Mouse (Mus musculus) bone marrow, adult 2 months (tissue): ENCODE measurements at regions not wholly inside any gene's neighbourhood (a gene's known extent, or its start where the extent isn't known, plus 50 kb on each side); places are given as distances from the start of the nearest gene placed in this dataset.

Experiments
- H3K27ac ChIP-seq: fragments of 200-500 bp; 2 replicates; pipeline ENCODE4 v1.5.1; 2012; ENCODE audit warnings: low read depth, mild to moderate bottlenecking, control low read depth, inconsistent platforms, low read length; ENCODE audit not compliant: control insufficient read depth, poor library complexity, insufficient read depth
- H3K4me1 ChIP-seq: fragments of 200-500 bp; 2 replicates; pipeline ENCODE4 v1.6.1; 2011; ENCODE audit warnings: low read length; ENCODE audit not compliant: control insufficient read depth, insufficient read depth
- H3K4me3 ChIP-seq: fragments of 200-500 bp; replicated peaks from 2 replicates; pipeline ENCODE3; 2011; ENCODE audit warnings: mild to moderate bottlenecking, low read depth, low read length, control low read depth; ENCODE audit not compliant: control insufficient read depth
- CTCF ChIP-seq: fragments of 200-500 bp; IDR thresholded peaks from 2 replicates; pipeline ENCODE4 v1.5.1; 2011; ENCODE audit warnings: low read length, control low read depth; ENCODE audit not compliant: control insufficient read depth, insufficient read depth
- POLR2A ChIP-seq: fragments of 200-500 bp; IDR thresholded peaks from 2 replicates; pipeline ENCODE4 v1.6.1; 2011; ENCODE audit warnings: low read depth, mild to moderate bottlenecking, control low read depth, low read length, borderline replicate concordance; ENCODE audit not compliant: control insufficient read depth
- WGBS: fragments of 180-500 bp; shearing (Covaris S2); methylation state at CpG from one replicate; pipeline ENCODE4 v1.1.7; 2018; 5-methylcytosine and 5-hydroxymethylcytosine counted together

- no peak overlapping the region for H3K4me3 ChIP-seq
- H3K27ac ChIP-seq = no peak overlapping the region
- H3K4me1 ChIP-seq = no peaks in the 10 kb centered on the region
- 40% methylated on average over 2 of the region's 2 CpGs for WGBS
- TF ChIP-seq POLR2A (no peak), CTCF (no peak)
Observed at GRCm38 (mm10) chr3:20590143-20590542, 223.2 kb upstream of the Agtr1b start.

DNA sequence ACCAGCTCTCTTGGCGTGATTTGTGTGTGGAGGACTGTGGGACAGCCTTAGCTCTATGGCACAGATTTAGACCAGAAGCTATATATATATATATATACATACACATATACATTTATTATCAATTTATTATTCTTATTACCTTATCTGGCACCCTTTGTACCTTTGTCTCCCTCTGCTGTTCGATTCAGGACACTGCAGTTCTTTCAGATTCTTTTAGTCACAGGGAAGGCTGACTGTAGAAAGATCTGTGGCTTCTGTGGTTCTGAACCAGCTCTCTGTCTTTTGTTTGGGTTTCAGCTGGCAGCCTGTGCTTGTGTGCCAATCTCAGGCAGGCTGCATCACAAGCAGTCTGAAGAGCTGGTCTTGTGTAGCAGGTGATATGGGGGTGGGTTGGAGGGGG lies 184.6 kb upstream of the Agtr1b start:
- no peak for TF ChIP-seq CTCF
- no peak for TF ChIP-seq POLR2A
- WGBS = 32% methylated on average over 2 of the region's 2 CpGs
- no peak overlapping the region for H3K4me3 ChIP-seq
- H3K27ac ChIP-seq = no peak overlapping the region
- H3K4me1 ChIP-seq = no peaks in the 10 kb centered on the region

DNA sequence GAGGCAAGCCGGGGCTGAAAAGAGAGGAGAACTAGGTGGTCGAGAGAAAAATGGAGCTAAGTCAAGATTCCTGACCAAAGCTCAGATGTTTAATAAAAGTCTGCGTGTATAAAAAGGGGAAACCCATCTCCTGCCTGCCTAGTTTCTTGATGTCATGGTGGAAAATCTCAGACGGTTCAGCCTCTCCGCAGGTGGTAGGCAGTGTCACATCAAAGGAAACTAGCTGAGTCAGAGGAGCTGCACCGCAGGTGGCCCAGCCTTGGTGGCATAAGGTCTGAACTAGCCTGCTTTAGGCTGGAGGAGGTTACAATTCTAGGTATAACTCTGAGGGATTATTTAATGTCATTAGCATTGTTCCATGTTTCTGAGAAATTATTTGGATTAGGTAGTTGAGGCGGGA lies 177.0 kb upstream of the Agtr1b start:
- TF ChIP-seq CTCF (no peak), POLR2A (no peak)
- H3K27ac ChIP-seq = no peak overlapping the region
- H3K4me1 ChIP-seq = no peaks in the 10 kb centered on the region
- 75% methylated on average over 7 of the region's 7 CpGs for WGBS
- no peak overlapping the region for H3K4me3 ChIP-seq

DNA sequence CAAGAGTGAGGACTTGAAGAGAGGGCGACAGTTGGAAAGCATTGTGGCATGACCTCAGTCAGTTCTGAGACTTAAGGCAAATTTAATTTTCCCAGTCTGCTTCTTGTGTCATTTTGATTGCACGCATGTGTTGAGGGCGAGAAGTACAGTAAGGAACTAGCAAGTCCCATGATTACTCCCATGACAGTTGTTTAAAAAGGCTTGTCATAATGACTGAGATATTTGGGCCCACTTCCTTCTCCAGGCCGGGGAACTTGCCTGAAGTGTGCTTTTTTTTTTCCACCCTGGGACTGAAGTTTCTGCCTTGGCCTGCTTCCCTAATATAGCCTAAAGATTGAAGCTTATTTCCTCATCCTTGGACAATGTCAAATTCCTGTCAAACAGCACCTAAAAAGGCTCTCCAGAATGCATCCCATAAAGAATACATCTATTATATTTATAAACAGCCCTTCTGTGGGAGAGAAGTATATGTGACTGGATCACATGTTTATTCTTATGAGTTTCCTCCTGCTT lies 171.6 kb upstream of the Agtr1b start:
- TF ChIP-seq POLR2A = no peak
- TF ChIP-seq CTCF = no peak
- 61% methylated on average over 4 of the region's 4 CpGs for WGBS
- no peak overlapping the region for H3K27ac ChIP-seq
- no peaks in the 10 kb centered on the region for H3K4me1 ChIP-seq
- H3K4me3 ChIP-seq = no peak overlapping the region

DNA sequence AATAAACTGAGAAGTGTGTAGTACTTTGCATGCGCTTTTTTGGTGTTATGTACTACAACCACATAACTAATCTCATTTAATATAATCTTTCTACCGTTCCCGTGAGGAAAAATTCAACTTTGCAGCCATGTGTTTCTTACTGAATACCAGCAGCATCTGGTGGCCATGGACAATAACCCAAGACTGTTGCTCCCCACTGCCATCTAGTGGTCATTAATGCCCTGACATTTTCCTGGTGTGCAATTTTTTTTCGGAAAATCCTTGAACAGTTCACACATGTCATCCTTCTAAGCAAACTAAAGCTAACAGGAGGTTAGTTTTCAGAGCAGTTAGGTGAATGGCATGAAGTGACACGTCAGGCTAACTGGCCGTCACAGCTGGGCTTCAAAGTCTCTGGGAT lies 153.8 kb upstream of the Agtr1b start:
- Histone ChIP-seq H3K27ac (no peak overlapping the region), H3K4me3 (no peak overlapping the region), H3K4me1 (no peaks in the 10 kb centered on the region)
- TF ChIP-seq POLR2A (no peak), CTCF (no peak)
- WGBS = 62% methylated on average over 6 of the region's 6 CpGs

DNA sequence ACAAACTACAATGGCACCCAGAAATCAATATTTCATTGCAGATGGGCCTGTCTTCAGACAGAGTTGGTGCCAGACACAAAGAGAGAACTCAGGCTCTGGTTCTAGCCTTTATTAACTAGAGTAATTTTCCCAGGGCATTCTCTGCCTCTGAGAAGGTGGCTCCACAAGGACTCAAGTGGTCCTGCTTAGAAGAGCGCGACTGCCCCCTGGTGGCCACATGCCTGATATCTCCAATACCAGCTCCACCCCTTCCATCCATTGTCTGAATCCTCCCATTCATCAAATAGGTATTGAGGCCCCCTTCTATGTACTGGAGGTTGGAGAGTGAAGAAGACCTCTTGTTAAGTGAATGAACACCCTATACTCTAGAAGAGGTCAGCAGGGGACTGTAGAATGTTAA lies 142.2 kb upstream of the Agtr1b start:
- WGBS = 0% methylated on average over 2 of the region's 2 CpGs
- H3K27ac ChIP-seq = no peak overlapping the region
- no peak overlapping the region for H3K4me3 ChIP-seq
- peak; percentile 68 for TF ChIP-seq CTCF
- TF ChIP-seq POLR2A = no peak
- H3K4me1 ChIP-seq = no peaks in the 10 kb centered on the region

- Histone ChIP-seq H3K27ac (no peak overlapping the region), H3K4me1 (no peaks in the 10 kb centered on the region), H3K4me3 (no peak overlapping the region)
- TF ChIP-seq POLR2A (no peak), CTCF (no peak)
- WGBS = 79% methylated on average over 5 of the region's 5 CpGs
Observed at GRCm38 (mm10) chr3:20505546-20505945, 138.6 kb upstream of the Agtr1b start.
